Mouse (Mus musculus) ES-E14 (cell line): ENCODE measurements around the gene Leprot.

Experiments used
- CHD2 ChIP-seq: IDR thresholded peaks from 2 replicates; pipeline ENCODE4 v1.6.1; 2014; ENCODE audit warnings: mild to moderate bottlenecking, low read depth, low read length, inconsistent platforms
- HCFC1 ChIP-seq: IDR thresholded peaks from 2 replicates; pipeline ENCODE4 v1.6.1; 2012; ENCODE audit warnings: low read length, inconsistent platforms, borderline replicate concordance; ENCODE audit not compliant: insufficient read depth
- MAFK ChIP-seq: IDR thresholded peaks from 2 replicates; pipeline ENCODE4 v1.6.1; 2014; ENCODE audit warnings: mild to moderate bottlenecking, low read depth, low read length, inconsistent platforms; ENCODE audit not compliant: insufficient read depth
- ZC3H11A ChIP-seq: IDR thresholded peaks from 2 replicates; pipeline ENCODE4 v1.6.1; 2012; ENCODE audit warnings: low read depth, mild to moderate bottlenecking, inconsistent platforms, low read length, borderline replicate concordance
- ZNF384 ChIP-seq: IDR thresholded peaks from 2 replicates; pipeline ENCODE4 v1.6.1; 2012; ENCODE audit warnings: low read depth, low read length, inconsistent platforms

DNA sequence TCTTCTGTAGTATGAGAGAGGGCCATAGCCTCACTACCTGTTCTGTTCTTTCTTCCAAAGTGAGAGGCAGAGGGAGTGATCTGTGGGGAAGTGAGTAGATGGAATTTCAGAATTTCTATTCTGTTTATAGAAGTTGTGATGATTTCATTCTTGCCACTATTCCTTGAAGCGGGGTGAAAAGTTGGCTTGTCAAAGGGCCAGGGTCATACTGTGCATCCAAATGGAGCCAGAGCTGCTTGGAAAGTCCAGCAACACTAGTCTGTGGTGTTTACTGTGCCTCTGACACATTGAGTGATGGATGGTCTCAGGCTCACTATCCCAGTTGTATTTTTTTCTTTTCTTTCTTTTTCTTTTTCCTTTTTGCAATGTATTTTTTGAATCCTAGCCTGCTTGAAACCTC, 51.9 kb downstream of the Leprot start:
- TF ChIP-seq MAFK (no peak), CHD2 (no peak), HCFC1 (no peak), ZC3H11A (no peak), ZNF384 (no peak)
